Mouse (Mus musculus) heart, embryonic 16.5 days (tissue): ENCODE measurements at regions not wholly inside any gene's neighbourhood (a gene's known extent, or its start where the extent isn't known, plus 50 kb on each side); places are given as distances from the start of the nearest gene placed in this dataset.
A peak's percentile ranks its signal among the peaks of the same experiment; 100 is the strongest.

ENCODE experiments used
- ATAC-seq: fragments of 200-750 bp; cut with Nextera tagmentation; replicated peaks from 2 replicates; pipeline ENCODE4 v1.8.0; 2017; ENCODE audit warnings: moderate number of reproducible peaks; ENCODE audit not compliant: insufficient read depth, low FRiP score; ENCODE audit errors: extremely low read depth
- H3K27ac ChIP-seq: fragments of 300-500 bp; sonication (generic); 2 replicates; pipeline ENCODE4 v1.5.1; 2014; ENCODE audit warnings: mild to moderate bottlenecking, low read length, control low read depth, moderate library complexity
- H3K27me3 ChIP-seq: fragments of 300-500 bp; sonication (generic); 2 replicates; pipeline ENCODE4 v1.6.1; 2014; ENCODE audit warnings: low read length, mixed read lengths; ENCODE audit not compliant: control insufficient read depth, insufficient read depth
- H3K36me3 ChIP-seq: fragments of 300-500 bp; sonication (generic); 2 replicates; pipeline ENCODE4 v1.6.1; 2014; ENCODE audit not compliant: control insufficient read depth, insufficient read depth
- H3K4me1 ChIP-seq: fragments of 300-500 bp; sonication (generic); 2 replicates; pipeline ENCODE4 v1.6.1; 2014; ENCODE audit warnings: low read length, mixed read lengths; ENCODE audit not compliant: control insufficient read depth, insufficient read depth
- H3K4me2 ChIP-seq: fragments of 300-500 bp; sonication (generic); 2 replicates; pipeline ENCODE4 v1.6.1; 2014; ENCODE audit warnings: low read depth, mild to moderate bottlenecking, control low read depth, low read length
- H3K4me3 ChIP-seq: fragments of 300-500 bp; sonication (generic); 2 replicates; pipeline ENCODE4 v1.5.1; 2014; ENCODE audit warnings: mild to moderate bottlenecking, control low read depth, low read length
- H3K9ac ChIP-seq: fragments of 300-500 bp; sonication (generic); 2 replicates; pipeline ENCODE4 v1.6.1; 2014; ENCODE audit warnings: low read length, control low read depth
- H3K9me3 ChIP-seq: fragments of 300-500 bp; sonication (generic); replicated peaks from 2 replicates; pipeline ENCODE4 v1.6.1; 2016; ENCODE audit warnings: low read length; ENCODE audit not compliant: control insufficient read depth
- WGBS: fragments of 180-500 bp; shearing (Covaris S2); extraction: QIAGEN DNeasy Blood & Tissue Kit; methylation state at CpG from one replicate; pipeline ENCODE4 v1.1.7; 2014; 5-methylcytosine and 5-hydroxymethylcytosine counted together

- ATAC-seq: no peak
- no peak overlapping the region for H3K27ac ChIP-seq
- 83% methylated on average over 8 of the region's 8 CpGs for WGBS
- no peaks in the 10 kb centered on the region for H3K36me3 ChIP-seq
- no peaks in the 10 kb centered on the region for H3K27me3 ChIP-seq
- H3K9ac ChIP-seq: no peak overlapping the region
- H3K9me3 ChIP-seq: no peaks in the 10 kb centered on the region
- no peak overlapping the region for H3K4me3 ChIP-seq
- no peaks in the 10 kb centered on the region for H3K4me1 ChIP-seq
- no peak overlapping the region for H3K4me2 ChIP-seq
Measured at GRCm38 (mm10) chr6:138838043-138838442, 179.7 kb upstream of the Igbp1b start.

GRCm38 (mm10) chr6:138834876-138835275 lies 176.5 kb upstream of the Igbp1b start:
- Histone ChIP-seq H3K4me1 (no peaks in the 10 kb centered on the region), H3K27me3 (no peaks in the 10 kb centered on the region), H3K27ac (no peak overlapping the region), H3K4me3 (no peak overlapping the region), H3K9ac (no peak overlapping the region), H3K9me3 (no peaks in the 10 kb centered on the region), H3K4me2 (no peak overlapping the region), H3K36me3 (no peaks in the 10 kb centered on the region)
- ATAC-seq: no peak
- 87% methylated on average over 6 of the region's 6 CpGs for WGBS

- Histone ChIP-seq H3K4me2 (no peak overlapping the region), H3K9ac (no peak overlapping the region), H3K4me1 (peaks cover 2% of the 10 kb centered on the region; the same call in 1 of the 2 replicates), H3K27ac (no peak overlapping the region), H3K27me3 (no peaks in the 10 kb centered on the region), H3K4me3 (no peak overlapping the region), H3K36me3 (no peaks in the 10 kb centered on the region), H3K9me3 (no peaks in the 10 kb centered on the region)
- ATAC-seq: no peak
- 40% methylated on average over 4 of the region's 4 CpGs for WGBS
Measured at GRCm38 (mm10) chr6:138801835-138802234, 143.5 kb upstream of the Igbp1b start.

- no peak overlapping the region for H3K4me3 ChIP-seq
- H3K4me1 ChIP-seq: peaks cover 2% of the 10 kb centered on the region; the same call in 1 of the 2 replicates
- peak overlapping the region; percentile 53 for H3K27ac ChIP-seq
- no peaks in the 10 kb centered on the region for H3K9me3 ChIP-seq
- WGBS: 54% methylated on average over 8 of the region's 8 CpGs
- no peak; the same call in 1 of the 2 replicates for ATAC-seq
- H3K9ac ChIP-seq: no peak overlapping the region
- no peak overlapping the region for H3K4me2 ChIP-seq
- H3K27me3 ChIP-seq: no peaks in the 10 kb centered on the region
- H3K36me3 ChIP-seq: no peaks in the 10 kb centered on the region
Measured at GRCm38 (mm10) chr6:138800836-138801740, 142.7 kb upstream of the Igbp1b start.

- H3K27ac ChIP-seq: no peak overlapping the region
- no peak overlapping the region for H3K4me3 ChIP-seq
- H3K4me2 ChIP-seq: no peak overlapping the region
- no peaks in the 10 kb centered on the region for H3K9me3 ChIP-seq
- no peaks in the 10 kb centered on the region for H3K36me3 ChIP-seq
- H3K27me3 ChIP-seq: no peaks in the 10 kb centered on the region
- no peaks in the 10 kb centered on the region for H3K4me1 ChIP-seq
- H3K9ac ChIP-seq: no peak overlapping the region
- no peak for ATAC-seq
- whole genome bisulfite sequencing: 58% methylated on average over 2 of the region's 2 CpGs
Measured at GRCm38 (mm10) chr6:138794706-138795105, 136.4 kb upstream of the Igbp1b start.

- no peak overlapping the region for H3K4me3 ChIP-seq
- H3K27ac ChIP-seq: no peak overlapping the region
- ATAC-seq: no peak
- H3K36me3 ChIP-seq: no peaks in the 10 kb centered on the region
- WGBS: 67% methylated on average over 3 of the region's 3 CpGs
- no peak overlapping the region for H3K4me2 ChIP-seq
- H3K4me1 ChIP-seq: no peaks in the 10 kb centered on the region
- H3K27me3 ChIP-seq: no peaks in the 10 kb centered on the region
- H3K9me3 ChIP-seq: no peaks in the 10 kb centered on the region
- no peak overlapping the region for H3K9ac ChIP-seq
Measured at GRCm38 (mm10) chr6:138792802-138793201, 134.5 kb upstream of the Igbp1b start.

- H3K27me3 ChIP-seq: no peaks in the 10 kb centered on the region
- ATAC-seq: no peak
- WGBS: 55% methylated on average over 4 of the region's 4 CpGs
- H3K4me1 ChIP-seq: no peaks in the 10 kb centered on the region
- H3K4me3 ChIP-seq: no peak overlapping the region
- H3K27ac ChIP-seq: no peak overlapping the region
- no peaks in the 10 kb centered on the region for H3K9me3 ChIP-seq
- H3K9ac ChIP-seq: no peak overlapping the region
- no peaks in the 10 kb centered on the region for H3K36me3 ChIP-seq
- H3K4me2 ChIP-seq: no peak overlapping the region
Measured at GRCm38 (mm10) chr6:138782907-138783306, 124.6 kb upstream of the Igbp1b start.

- Histone ChIP-seq H3K9me3 (no peaks in the 10 kb centered on the region), H3K36me3 (no peaks in the 10 kb centered on the region), H3K4me1 (no peaks in the 10 kb centered on the region), H3K9ac (no peak overlapping the region), H3K27me3 (no peaks in the 10 kb centered on the region), H3K4me2 (no peak overlapping the region), H3K27ac (no peak overlapping the region), H3K4me3 (no peak overlapping the region)
- ATAC-seq: no peak
- WGBS: 87% methylated on average over 4 of the region's 4 CpGs
Measured at GRCm38 (mm10) chr6:138782470-138782869, 124.1 kb upstream of the Igbp1b start.

GRCm38 (mm10) chr6:138761991-138762390 lies 103.6 kb upstream of the Igbp1b start:
- no peaks in the 10 kb centered on the region for H3K36me3 ChIP-seq
- no peaks in the 10 kb centered on the region for H3K27me3 ChIP-seq
- no peak overlapping the region for H3K9ac ChIP-seq
- H3K27ac ChIP-seq: no peak overlapping the region
- no peaks in the 10 kb centered on the region for H3K9me3 ChIP-seq
- H3K4me1 ChIP-seq: peaks cover 3% of the 10 kb centered on the region; the same call in 1 of the 2 replicates
- 74% methylated on average over 3 of the region's 3 CpGs for WGBS
- ATAC-seq: no peak
- H3K4me2 ChIP-seq: no peak overlapping the region
- H3K4me3 ChIP-seq: no peak overlapping the region
